Mouse (Mus musculus) left cerebral cortex, postnatal 10 days (tissue): Measurements from ENCODE around the gene Abcg4. TPM values are rescaled to one million over a fixed set of nuclear protein-coding genes. Genes with fewer than 3 reads are reported as not detected.

Experiments used
- DNase-seq, 2 experiments: peaks; one replicate each; pipeline ENCODE4 v3.0.0; 2021 to 2022; ENCODE audit warnings: low spot score in 2 of 2, mixed read lengths in 1 of 2; ENCODE audit errors: extremely low spot score in 1 of 2
- intact Hi-C: fragments of 180-260 bp; cut with DNase I; formaldehyde crosslinking; loops from one replicate; pipeline ENCODE4 v1.15.1; 2025
- total RNA-seq, 2 experiments: library from RNA; stranded (reverse); gene quantifications; 2 replicates each; pipeline ENCODE4 v1.2.3; 2021

Gene Abcg4
- total RNA-seq, 2 experiments from 2014 or later = 68.0 to 73.2 TPM

DNA sequence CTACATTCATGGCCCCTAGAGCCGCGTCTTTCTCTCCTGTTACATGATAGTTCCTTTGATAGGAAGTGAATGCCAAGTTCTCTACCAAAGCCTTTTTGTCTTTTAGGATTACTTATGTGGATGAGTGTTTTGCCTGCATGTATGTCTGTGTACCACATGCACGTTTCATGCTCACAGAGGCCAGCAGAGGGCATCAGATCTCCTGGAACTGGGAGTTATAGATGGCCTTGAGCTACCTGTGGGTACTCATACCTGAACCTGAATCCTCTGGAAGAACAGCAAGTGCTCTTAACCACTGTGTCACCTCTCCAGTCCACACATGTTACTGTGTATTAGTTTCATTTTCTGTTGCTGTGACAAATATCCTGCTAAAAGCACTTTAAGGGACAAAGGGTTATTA, 4.1 kb upstream of the Abcg4 start:
- intact Hi-C loops = no loop called here
- DNase-seq = no peak

DNA sequence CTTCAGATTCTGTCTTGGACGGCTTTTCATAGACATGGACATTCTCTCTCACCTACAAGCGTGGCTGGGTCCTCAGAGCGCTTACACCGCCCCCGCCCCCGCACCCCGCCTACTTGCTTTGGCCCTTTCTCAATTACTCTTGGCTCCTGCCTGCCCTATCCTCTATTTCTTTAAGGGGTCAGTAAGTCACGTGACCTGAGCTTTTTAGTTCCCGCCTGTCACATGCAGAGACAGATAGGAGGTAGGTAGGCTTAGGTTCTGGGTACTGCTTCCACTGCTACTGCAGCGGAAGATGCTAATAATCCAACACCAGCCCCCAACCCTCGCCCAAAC, 510 bp upstream of the Abcg4 start:
- no peak for DNase-seq
- intact Hi-C loops = no loop called here

DNA sequence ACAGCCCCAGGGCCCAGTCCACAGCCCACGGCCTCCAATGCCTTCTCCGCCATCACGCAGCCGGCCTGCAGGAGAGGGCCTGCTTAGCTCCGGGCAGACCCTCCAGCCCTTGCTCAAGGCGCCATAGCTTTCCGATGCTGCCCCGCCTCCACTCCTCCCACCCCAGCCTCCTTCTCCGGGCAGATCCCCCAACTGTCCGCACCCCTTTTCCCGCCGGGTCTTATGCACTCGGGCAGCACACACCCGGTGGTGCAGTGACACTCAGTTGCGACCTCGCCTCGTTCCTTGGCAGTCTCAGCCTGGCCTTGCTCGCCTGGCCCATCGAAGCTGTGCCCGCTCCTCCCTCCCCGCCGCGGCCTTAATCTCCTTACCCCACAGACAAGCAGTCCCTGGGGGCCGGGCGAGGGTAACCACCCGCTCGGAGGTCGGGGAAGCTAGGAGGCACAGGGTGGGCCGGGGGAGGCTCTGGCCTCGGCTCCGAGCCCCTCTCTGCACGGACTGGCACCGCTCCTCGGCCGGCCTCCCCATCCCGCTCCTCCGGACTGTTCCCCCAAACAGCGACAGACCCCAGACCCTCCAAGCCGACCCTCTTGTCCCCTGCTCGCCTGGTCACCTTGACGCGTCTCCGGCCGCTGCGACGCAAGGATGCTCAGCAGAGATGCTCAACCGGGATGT, 877 bp downstream of the Abcg4 start:
- DNase-seq = peak in 1 of 2 experiments; percentile 60
- intact Hi-C loops = no loop called here

DNA sequence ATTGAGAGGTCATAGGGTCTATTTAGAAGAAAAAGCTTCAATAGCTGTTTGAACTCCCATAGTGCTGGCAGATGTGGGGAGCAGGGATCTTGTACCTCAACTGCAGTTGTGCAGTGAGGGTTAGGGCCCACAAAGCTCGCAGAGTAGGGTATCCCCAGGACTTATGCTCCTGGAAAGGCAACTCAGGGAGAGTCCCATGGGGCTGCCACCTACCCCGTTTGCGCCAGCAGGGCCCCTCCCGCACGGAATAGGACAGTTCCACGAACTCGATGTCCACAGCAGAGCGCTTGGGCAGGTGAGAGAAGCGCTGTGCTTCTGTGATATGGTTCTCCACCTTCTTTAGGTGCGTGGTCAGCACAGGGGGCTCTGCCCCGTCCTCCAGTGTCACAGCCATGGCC, 1.4 kb downstream of the Abcg4 start:
- intact Hi-C loops = no loop called here

DNA sequence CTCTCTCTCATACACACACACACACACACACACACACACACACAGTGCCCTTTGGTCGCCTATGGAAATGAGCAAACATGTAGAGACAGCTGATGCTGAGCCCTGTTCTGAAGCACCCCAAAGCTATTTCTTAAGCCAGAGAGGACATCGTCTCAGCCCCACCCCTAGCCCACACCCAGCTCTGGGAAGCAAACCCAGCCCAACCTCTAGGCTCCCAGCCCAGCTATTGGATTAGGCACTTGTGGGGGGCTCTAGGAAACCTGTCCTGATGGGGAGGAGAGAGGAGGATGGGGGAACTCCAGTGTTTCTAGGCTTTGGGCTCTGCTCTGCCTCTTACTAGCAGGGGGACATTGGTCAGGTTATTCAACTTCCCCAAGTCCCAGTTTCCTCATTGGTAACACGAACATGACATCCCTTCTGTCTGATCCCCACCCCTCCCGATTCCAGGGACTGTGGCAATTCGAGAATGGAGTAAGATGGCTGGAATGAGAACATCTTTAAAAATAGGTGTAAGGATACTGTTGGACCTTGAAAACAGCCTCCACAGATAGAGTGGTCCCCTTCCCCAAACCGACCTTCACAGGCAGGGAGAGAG, 2.1 kb downstream of the Abcg4 start:
- DNase-seq = no peak
- intact Hi-C loops = no loop called here

More for the DNA sequence above, 1.4 kb downstream of the Abcg4 start:
- no peak for DNase-seq

DNA sequence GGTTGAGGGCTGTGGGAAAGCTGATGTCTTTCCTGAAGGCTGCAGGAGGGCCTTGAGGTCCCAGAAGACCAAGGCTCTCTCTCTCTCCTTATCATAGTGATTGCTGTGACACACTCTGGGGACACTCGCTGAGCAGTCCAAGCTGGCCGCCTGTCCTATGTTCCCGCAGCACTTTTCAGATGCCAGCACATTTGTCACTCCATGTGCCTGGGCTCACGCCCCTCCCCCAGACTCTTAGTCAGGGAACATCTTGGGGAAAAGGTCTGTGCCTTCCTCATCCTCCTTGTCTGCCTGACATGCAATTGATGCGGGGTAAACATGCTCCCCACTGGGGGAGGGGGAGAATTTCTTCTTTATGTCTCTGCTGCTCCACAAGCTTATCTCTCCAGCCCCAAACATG, 5.2 kb downstream of the Abcg4 start:
- DNase-seq = no peak
- intact Hi-C loops = no loop called here

DNA sequence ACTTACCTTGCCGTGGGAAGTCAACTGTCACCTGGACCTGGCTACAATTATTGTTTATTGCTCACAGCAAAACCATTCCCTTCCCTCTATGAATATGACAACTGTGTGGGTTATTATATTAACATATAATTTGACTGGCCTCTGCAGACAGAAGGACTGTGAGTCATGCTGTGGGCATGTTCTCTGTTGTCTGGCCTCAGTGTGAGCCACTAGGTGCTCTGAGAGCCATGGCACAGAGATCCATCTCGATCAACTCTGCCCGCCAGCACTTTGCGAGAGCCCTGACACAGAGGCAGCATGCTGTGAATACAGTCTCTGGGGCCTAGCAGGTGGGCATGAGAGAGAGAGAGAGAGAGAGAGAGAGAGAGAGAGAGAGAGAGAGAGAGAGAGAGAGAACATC, 18.4 kb downstream of the Abcg4 start:
- no peak for DNase-seq
- intact Hi-C loops = no loop called here

DNA sequence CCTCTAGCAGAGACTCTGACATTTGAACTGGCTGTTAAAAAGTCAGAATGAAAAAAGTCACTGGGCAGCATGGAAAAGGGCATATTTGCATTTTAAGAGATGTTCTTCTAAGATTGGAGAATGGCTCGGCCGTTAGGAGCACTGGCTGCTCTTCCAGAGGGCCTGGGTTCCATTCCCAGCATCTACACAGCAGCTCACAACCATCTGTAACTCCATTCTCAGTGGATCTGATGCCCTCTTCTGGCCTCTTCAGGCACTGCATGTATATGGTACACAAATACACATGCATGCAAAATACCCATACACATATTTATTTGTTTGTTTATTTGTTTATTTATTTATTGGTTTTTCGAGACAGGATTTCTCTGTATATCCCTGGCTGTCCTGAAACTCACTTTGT, 19.3 kb downstream of the Abcg4 start:
- no peak for DNase-seq
- intact Hi-C loops = no loop called here

DNA sequence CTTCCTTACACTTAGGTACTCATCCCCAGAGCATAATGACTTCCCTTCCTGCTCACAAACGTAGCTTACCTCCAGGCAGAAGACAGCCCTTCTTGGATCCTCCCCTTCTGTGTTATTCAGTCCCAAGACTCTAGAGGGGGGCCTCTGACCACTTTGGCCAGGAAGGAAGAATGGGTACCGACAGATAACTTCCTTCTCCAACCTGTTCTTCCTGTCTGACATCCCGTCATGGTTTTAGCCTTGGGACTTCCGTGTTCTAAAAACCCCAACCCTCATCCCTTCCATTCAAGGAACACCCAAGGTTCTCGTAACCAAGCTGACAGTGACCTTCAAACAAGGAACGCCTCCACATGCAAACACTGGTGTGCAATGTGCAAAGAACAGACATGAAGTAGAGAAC, 20.0 kb downstream of the Abcg4 start, which contains the start of gene Nlrx1:
Gene Nlrx1, minus strand, starts transcription at position 168 of the 400 bp plus-strand sequence.
- intact Hi-C loops = no loop called here
- DNase-seq = no peak

DNA sequence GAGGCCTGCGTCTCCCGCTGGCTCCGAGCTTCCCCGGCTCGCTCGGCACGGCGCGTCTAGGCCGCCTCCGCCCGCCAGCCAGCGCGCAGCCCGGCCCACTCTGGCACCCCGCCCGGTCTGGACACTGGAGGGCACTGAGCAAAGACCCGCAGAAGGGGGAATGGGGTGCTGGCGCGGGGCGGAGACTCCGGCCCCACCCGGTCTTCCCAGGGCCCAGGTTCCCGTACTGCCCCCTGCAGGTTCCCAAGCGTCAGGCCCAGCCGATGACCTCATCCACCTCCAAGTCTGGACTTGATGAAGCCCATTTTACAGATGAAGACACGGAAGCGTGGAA, 20.4 kb downstream of the Abcg4 start:
- intact Hi-C loops = no loop called here

DNA sequence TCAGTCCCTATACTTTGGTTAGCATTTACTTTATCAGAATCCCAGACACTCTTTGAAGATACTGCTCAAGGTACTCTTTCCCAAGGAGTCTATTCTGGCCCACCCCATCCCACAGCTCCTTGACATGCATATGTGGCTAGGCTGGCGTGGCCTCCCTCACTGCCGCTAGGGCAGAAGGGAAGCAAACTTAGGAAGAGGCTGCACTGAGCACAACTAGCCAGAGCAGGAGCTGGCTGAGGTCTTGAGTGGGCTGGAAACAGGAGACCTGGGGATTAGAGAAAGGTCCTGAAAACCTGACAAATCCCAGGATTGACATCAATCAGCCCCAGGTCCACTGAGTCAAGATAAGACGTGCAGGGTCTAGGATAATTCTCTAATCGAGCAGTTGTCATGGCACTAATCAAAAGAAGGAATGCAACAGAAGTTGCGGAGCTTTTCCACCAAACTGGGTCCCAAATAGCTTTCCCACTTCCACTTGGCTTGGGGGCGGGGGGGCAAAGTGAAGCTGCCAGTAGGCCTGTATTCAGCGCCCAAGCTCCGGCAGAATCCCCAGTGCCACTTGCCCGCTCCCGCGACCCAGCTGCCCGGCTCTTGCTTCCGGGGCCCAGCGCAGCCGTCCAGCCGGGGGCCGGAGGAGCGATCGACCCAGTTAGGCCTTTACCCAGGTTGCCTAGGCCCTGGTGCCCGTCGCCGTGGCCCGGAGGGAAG, 20.9 kb downstream of the Abcg4 start:
- intact Hi-C loops = no loop called here
- no peak for DNase-seq

More for the DNA sequence above, 20.4 kb downstream of the Abcg4 start:
- peak; percentile 73 to 93 for DNase-seq

DNA sequence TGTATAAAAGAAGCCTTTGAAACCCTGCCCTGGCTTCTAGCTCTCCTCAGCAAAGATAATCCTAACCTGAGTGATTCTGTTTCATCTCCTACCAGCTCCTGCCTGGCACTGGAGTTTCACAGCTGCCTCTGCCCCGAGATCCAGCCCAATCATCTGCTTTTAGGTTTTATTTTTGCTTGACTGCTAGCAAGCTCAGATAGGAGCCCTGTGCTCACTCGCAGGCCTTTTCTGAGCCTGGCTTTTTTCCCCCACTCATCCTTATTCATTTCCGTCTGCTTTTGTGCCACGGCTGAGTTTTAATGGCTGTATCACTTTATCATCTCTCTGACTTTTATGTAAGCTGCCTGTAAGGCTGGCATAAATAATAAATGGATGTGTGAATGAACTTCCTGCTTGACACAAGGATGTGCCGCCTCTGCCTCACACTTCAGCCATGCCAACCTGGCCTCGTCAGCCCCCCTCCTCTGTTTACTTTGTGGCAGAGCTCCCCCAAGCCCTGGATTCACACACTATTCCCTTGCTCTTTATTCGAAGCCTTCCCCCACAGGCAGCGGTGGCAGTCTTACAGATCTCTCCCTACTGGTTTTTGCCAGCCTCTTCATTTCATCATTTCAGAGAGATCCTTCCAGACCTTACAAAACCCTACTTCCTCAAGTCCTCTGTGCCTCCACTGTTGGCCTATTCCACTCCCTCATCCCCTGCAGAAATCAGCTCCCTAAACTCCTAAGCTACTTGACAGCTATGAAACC, 21.8 kb downstream of the Abcg4 start:
- DNase-seq = no peak

DNA sequence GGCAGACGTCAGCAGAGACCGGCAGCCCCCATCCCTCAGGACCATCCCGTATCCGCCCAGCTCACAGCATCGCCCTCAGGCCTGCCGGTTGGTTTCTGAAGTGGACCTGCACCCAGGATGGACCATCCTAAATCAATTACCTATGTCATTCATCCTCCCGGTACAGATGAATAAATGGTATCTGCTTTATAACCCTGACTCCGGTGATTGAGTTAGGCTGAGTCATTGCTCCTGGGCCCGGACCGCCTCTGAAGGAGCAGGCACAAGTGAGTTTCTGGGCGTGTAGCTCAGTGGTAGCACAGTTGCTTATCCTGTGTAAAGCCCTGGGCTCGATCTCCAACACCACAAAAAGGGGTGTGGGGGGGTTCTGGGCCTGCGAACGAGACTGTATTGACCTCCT, 27.0 kb downstream of the Abcg4 start:
- intact Hi-C loops = no loop called here
- DNase-seq = no peak

More for the DNA sequence above, 21.8 kb downstream of the Abcg4 start:
- intact Hi-C loops = no loop called here

DNA sequence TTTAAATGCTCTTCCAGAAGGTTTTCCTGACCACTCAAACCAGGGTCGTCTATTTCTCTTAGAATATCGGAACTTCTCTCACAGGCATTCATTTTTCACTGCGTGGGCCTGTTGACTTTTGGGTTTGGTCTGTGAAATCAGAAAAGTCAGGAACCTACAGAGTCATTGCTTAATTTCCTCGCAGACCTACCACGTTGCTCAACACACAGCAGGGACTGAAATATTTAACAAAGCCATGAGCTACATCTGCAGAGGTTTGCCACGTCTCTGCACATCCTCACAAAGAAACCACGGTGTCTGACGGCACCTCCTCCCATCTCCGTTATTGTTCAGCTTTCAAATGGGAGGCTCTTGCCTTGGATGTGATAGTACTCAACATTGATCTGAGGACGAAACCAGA, 29.4 kb downstream of the Abcg4 start:
- intact Hi-C loops = no loop called here
- no peak for DNase-seq

DNA sequence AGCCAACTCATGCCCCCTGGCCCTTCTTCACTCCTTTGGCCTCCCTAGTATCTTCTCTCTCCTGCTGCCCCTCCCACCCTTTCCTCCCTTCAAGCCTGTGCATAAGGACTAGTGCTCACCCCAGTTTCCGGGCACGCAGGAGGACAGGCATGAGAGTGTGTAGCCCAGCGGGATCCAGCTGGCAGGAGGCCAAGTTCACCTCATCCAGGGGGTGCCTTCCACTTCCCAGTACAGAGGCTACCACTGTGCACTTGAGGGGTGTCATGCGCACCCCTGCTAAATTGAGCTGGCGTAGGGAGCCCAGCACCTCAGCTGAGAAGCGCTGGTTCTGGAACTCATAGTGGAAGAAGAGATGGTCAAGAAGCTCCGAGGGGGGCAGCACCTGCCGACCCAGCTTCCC, 32.2 kb downstream of the Abcg4 start:
- intact Hi-C loops = no loop called here
- no peak for DNase-seq

DNA sequence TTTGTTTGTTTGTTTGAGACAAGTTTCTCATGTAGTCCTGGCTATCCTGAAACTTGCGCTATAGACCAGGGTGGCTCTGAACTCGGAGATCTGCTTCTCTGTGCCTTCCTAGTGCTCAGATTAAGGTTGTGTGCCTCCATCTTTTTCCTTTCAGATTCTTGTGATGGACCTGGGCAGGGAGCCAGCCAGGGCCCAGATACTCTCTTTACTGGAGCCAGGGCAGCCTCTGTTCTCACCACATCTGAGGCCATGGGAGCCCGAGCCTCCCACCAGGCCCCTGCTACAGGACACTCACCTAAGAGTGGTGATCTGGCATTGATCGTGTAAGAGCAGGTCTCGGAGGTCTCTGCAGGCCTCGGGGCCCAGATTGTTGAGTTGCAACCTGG, 33.3 kb downstream of the Abcg4 start:
- DNase-seq = no peak
- intact Hi-C loops = no loop called here

DNA sequence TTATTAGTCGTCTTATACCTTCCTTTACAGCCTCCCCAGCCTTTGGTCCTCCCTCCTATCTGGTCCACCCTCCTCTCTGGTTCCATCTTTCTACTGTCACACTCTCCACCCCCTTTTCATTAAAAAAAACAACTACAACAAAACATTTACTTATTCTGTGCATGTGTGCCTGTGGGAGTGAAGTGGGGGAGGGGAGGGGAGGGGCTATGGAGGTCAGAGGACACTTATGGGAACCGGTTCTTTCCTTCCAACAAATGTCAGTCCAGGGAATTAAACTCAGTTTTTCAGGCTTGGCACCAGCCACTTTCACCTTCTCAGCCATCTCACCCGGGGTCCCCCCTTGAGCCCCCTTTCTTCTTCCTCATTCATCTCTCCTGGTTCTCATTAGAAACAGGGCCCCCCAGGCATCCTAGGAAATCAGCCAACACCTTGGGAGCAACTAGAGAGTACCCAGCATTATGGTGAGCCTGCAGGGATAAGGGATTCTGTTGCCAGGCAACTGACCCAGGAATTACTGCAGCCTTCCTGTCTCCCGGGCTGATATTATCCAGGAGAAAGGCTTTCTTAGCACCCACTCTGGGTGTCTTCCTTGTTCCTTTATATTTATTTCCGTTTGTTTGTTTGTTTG, 33.8 kb downstream of the Abcg4 start:
- DNase-seq = no peak
- intact Hi-C loops = no loop called here

DNA sequence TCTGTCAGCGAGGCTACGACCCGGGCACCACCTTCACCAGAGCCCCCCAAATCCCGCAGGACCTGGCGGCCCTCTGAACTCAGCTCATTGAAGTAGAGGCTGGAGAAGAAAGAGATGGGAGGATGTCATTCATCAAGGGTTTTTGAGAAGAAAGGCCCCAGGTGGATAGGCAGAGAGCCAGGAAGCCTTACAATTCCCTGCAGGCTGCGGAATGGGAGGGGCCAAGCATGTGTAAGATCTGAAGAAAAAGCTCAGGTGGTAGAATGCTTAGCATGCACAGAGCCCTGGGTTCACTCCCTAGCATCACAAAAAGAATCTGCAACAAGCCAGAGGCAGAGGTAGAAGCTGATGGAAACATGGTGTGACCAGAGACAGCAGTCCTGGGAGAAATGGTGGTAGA, 35.0 kb downstream of the Abcg4 start:
- intact Hi-C loops = no loop called here

DNA sequence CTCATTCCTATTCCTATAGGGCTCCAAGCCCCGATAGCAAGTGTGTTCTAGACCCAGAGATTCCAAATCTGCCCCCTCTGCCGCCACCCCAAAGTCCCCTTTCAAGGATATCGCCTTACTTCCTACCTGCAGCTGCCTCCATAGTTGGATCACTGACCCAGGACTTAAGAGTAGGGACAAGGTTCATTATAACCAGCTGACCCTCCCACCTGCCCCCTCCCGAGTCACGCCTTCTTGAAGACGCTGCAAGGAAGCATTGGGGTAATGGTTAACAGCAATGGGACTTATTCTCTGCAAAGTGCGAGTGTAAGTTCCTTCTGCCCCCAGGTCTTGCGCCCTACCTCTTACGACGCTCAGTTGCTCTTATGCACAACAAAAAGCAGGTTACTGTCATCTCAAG, 37.1 kb downstream of the Abcg4 start, which contains the start of gene Pdzd3:
Gene Pdzd3, minus strand, starts transcription at position 158 of the 400 bp plus-strand sequence.
- intact Hi-C loops = no loop called here
- DNase-seq = no peak

More for the DNA sequence above, 35.0 kb downstream of the Abcg4 start:
- no peak for DNase-seq
